Mouse (Mus musculus) cerebellum, adult 2 months (tissue): ENCODE results near the gene Cdkl5.

Source experiments
- CTCF ChIP-seq: fragments of 200-500 bp; IDR thresholded peaks from 2 replicates; pipeline ENCODE4 v1.5.1; 2011; ENCODE audit warnings: low read depth, mild to moderate bottlenecking, control low read depth, low read length, moderate library complexity, borderline replicate concordance; ENCODE audit not compliant: insufficient read depth
- POLR2A ChIP-seq: fragments of 200-500 bp; IDR thresholded peaks from 2 replicates; pipeline ENCODE4 v1.6.1; 2011; ENCODE audit warnings: low read length, control low read depth, borderline replicate concordance; ENCODE audit not compliant: insufficient read depth

DNA sequence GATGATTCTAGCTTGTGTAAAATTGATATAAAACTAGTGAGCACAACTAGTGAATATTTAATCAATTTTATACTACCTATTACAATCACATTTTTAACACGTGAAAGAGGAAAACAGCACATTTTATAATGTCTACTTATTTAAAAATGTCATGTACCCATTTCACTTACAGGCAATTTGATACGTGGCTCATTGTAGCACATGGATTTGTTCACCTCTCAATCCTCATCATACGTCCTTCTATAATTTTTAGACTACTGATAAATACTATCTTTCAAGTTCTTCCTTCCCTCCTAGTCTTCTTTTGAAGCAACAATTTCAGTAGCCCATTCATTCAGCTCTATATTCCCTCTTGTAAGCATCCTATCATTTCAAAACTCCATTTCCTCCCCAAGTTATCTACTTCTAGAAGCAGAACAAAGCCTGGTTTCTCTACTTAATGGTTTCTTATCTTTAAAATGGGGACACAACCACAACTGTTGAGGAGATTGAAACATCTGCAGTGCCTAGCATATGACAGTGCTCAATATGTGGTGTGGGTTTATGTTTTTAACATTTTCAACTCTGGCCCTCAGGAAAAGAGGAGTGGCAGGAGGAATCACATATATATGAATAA, 75.4 kb downstream of the Cdkl5 start:
- TF ChIP-seq CTCF (no peak), POLR2A (no peak)
